Mouse (Mus musculus) CH12.LX (cell line): ENCODE results near the gene Pafah2.

Experiments
- CTCF ChIP-seq, 2 experiments: IDR thresholded peaks in 1 of 2; conservative IDR thresholded peaks in 1 of 2; 2 replicates each; pipeline ENCODE4 v1.5.1; 2011 to 2012; ENCODE audit warnings: low read depth in 2 of 2, low read length in 2 of 2, improper control_type of control experiment in 1 of 2, inconsistent platforms in 1 of 2, mild to moderate bottlenecking in 1 of 2, moderate library complexity in 1 of 2
- EP300 ChIP-seq: IDR thresholded peaks from 2 replicates; pipeline ENCODE4 v1.6.1; 2011; ENCODE audit warnings: low read length, improper control_type of control experiment
- POLR2A ChIP-seq: IDR thresholded peaks from 2 replicates; pipeline ENCODE4 v1.6.1; 2011; ENCODE audit warnings: low read depth, mild to moderate bottlenecking, improper control_type of control experiment, low read length
- USF1 ChIP-seq: IDR thresholded peaks from 2 replicates; pipeline ENCODE4 v1.6.1; 2014; ENCODE audit warnings: low read depth, mild to moderate bottlenecking, inconsistent platforms, low read length, improper control_type of control experiment

DNA sequence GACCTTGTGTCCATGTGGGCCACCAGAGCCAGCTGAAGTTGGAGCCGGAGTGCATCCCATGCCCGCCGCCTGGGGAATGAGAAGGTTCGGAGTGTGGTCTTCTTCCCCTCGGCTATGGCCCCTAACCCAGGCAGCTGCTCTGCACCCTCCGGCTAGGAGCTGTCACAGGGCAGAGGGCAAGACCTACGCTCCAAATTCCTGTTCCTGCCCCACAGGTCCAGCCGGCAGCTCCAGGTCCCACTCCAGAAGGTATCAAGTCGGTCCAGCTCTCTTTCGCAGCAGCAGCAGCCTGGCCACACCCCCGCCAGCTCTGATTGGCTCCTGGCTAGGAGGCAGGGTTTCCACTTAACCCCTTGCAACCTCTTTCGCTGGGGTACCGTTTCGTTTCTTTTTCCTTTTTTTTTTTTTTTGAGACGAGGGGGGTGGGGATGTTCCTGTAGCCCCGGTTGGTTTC is 23.8 kb upstream of the Pafah2 start:
- no peak for TF ChIP-seq CTCF (conservative IDR thresholded peaks at IDR 0.05 in 1 of 2, IDR thresholded peaks at IDR 0.05 in 1 of 2; ENCODE audit: low read depth in 2 of 2, low read length in 2 of 2)
- peak; percentile 44; the same call in 1 of the 2 replicates for TF ChIP-seq POLR2A
- TF ChIP-seq USF1, result no peak
- no peak for TF ChIP-seq EP300
